Mouse (Mus musculus): ENCODE results near the gene Fam160a2. TPM values are rescaled to one million over a fixed set of nuclear protein-coding genes. Genes with fewer than 3 reads are reported as not detected.

Fam160a2 gene
- 10 to 100 TPM; 53.0 to 63.3 (median 60.1) TPM for total RNA-seq (2022)

GRCm38 (mm10) chr7:105399935-105400624, at the start of gene Fam160a2:
Gene Fam160a2 (minus strand): TSS chr7:105400054.
- DNase-seq (ENCODE audit: low spot score in 2 of 2), result peak; percentile 99

- no peak for DNase-seq (ENCODE audit: low spot score in 2 of 2)
Observed at GRCm38 (mm10) chr7:105445076-105445475, 45.2 kb upstream of the Fam160a2 start.

GRCm38 (mm10) chr7:105441426-105441825, 41.6 kb upstream of the Fam160a2 start:
- no peak for DNase-seq (ENCODE audit: low spot score in 2 of 2)

GRCm38 (mm10) chr7:105437979-105438772, 38.3 kb upstream of the Fam160a2 start:
- DNase-seq (ENCODE audit: low spot score in 2 of 2), result no peak

- no peak for DNase-seq (ENCODE audit: low spot score in 2 of 2)
Observed at GRCm38 (mm10) chr7:105434798-105435197, 34.9 kb upstream of the Fam160a2 start.

- no peak for DNase-seq (ENCODE audit: low spot score in 2 of 2)
Observed at GRCm38 (mm10) chr7:105433859-105434258, 34.0 kb upstream of the Fam160a2 start.

GRCm38 (mm10) chr7:105432058-105432457, 32.2 kb upstream of the Fam160a2 start:
- no peak for DNase-seq (ENCODE audit: low spot score in 2 of 2)

- DNase-seq (ENCODE audit: low spot score in 2 of 2), result no peak
Observed at GRCm38 (mm10) chr7:105426051-105426450, 26.2 kb upstream of the Fam160a2 start.

GRCm38 (mm10) chr7:105425424-105426043, 25.7 kb upstream of the Fam160a2 start, which contains the start of gene Cckbr:
Gene Cckbr (plus strand): TSS chr7:105425731.
- DNase-seq (ENCODE audit: low spot score in 2 of 2), result no peak

- DNase-seq (ENCODE audit: low spot score in 2 of 2), result no peak
Observed at GRCm38 (mm10) chr7:105424368-105424767, 24.5 kb upstream of the Fam160a2 start.

- DNase-seq (ENCODE audit: low spot score in 2 of 2), result no peak
Observed at GRCm38 (mm10) chr7:105420903-105421302, 21.0 kb upstream of the Fam160a2 start.

GRCm38 (mm10) chr7:105418106-105418505, 18.3 kb upstream of the Fam160a2 start:
- no peak for DNase-seq (ENCODE audit: low spot score in 2 of 2)

GRCm38 (mm10) chr7:105416529-105416928, 16.7 kb upstream of the Fam160a2 start:
- no peak for DNase-seq (ENCODE audit: low spot score in 2 of 2)

- no peak for DNase-seq (ENCODE audit: low spot score in 2 of 2)
Observed at GRCm38 (mm10) chr7:105414385-105414784, 14.5 kb upstream of the Fam160a2 start.

GRCm38 (mm10) chr7:105411874-105412632, 12.2 kb upstream of the Fam160a2 start:
- DNase-seq (ENCODE audit: low spot score in 2 of 2), result peak; percentile 60 to 89

- no peak for DNase-seq (ENCODE audit: low spot score in 2 of 2)
Observed at GRCm38 (mm10) chr7:105406322-105406721, 6.5 kb upstream of the Fam160a2 start.

GRCm38 (mm10) chr7:105404268-105404667, 4.4 kb upstream of the Fam160a2 start, which contains the start of gene Cnga4:
Gene Cnga4 (plus strand): TSS chr7:105404568.
- no peak for DNase-seq (ENCODE audit: low spot score in 2 of 2)

GRCm38 (mm10) chr7:105399058-105399934, 558 bp downstream of the Fam160a2 start:
- no peak for DNase-seq (ENCODE audit: low spot score in 2 of 2)

- DNase-seq (ENCODE audit: low spot score in 2 of 2), result no peak
Observed at GRCm38 (mm10) chr7:105396126-105396525, 3.7 kb downstream of the Fam160a2 start.

GRCm38 (mm10) chr7:105395131-105395820, 4.6 kb downstream of the Fam160a2 start:
- DNase-seq (ENCODE audit: low spot score in 2 of 2), result no peak

Measured in layer of hippocampus, adult 8-10 months (tissue).